Mouse (Mus musculus) heart, embryonic 10.5 days (tissue): ENCODE results near the gene Slc3a2. TPM values are rescaled to one million over a fixed set of nuclear protein-coding genes. Genes with fewer than 3 reads are reported as not detected.
A peak's percentile ranks its signal among the peaks of the same experiment; 100 is the strongest.

Source experiments
- DNase-seq: peaks from one replicate; pipeline ENCODE4 v3.0.0-alpha.2; 2017; ENCODE audit warnings: low spot score
- H3K27ac ChIP-seq: fragments of 300-500 bp; sonication (generic); 2 replicates; pipeline ENCODE4 v1.5.1; 2016; ENCODE audit warnings: mild to moderate bottlenecking
- H3K27me3 ChIP-seq: fragments of 300-500 bp; sonication (generic); 2 replicates; pipeline ENCODE4 v1.6.1; 2016; ENCODE audit warnings: mild to moderate bottlenecking; ENCODE audit not compliant: poor library complexity, insufficient read depth, severe bottlenecking
- H3K36me3 ChIP-seq: fragments of 300-500 bp; sonication (generic); 2 replicates; pipeline ENCODE4 v1.6.1; 2016; ENCODE audit warnings: mild to moderate bottlenecking, moderate library complexity
- H3K4me1 ChIP-seq: fragments of 300-500 bp; sonication (generic); 2 replicates; pipeline ENCODE4 v1.6.1; 2016; ENCODE audit warnings: mild to moderate bottlenecking
- H3K4me3 ChIP-seq: fragments of 300-500 bp; sonication (generic); 2 replicates; pipeline ENCODE4 v1.5.1; 2016; ENCODE audit warnings: mild to moderate bottlenecking, moderate library complexity
- H3K9me3 ChIP-seq: fragments of 300-500 bp; sonication (generic); 2 replicates; pipeline ENCODE4 v1.6.1; 2016; ENCODE audit warnings: mild to moderate bottlenecking, moderate library complexity
- WGBS: fragments of 180-500 bp; shearing (Covaris S2); methylation state at CpG from one replicate; pipeline ENCODE4 v1.1.7; 2016; 5-methylcytosine and 5-hydroxymethylcytosine counted together
- polyA plus RNA-seq: library from polyadenylated mRNA; unstranded; fragments of >200 nt; fragmentation: Nextera tagmentation; extraction: Ambion mirVana; gene quantifications from 2 replicates; pipeline ENCODE4 v1.2.1, GENCODE M21; 2016

Slc3a2 gene
- 91.8 and 104 TPM in 2 replicates for polyA plus RNA-seq

- H3K9me3 ChIP-seq = no peaks in the 10 kb centered on the region
- peak; percentile 99 for DNase-seq
- peaks cover 11% of the 10 kb centered on the region for H3K4me1 ChIP-seq
- H3K27me3 ChIP-seq = no peaks in the 10 kb centered on the region
- peak within 1 kb of the TSS; percentile 93 for H3K27ac ChIP-seq
- H3K36me3 ChIP-seq = peaks cover 31% of the 10 kb centered on the region
- peak within 1 kb of the TSS; percentile 69 for H3K4me3 ChIP-seq
- under 1% methylated on average over 50 of the region's 50 CpGs for WGBS
Observed at GRCm38 (mm10) chr19:8722907-8723573, at the start of gene Slc3a2. TSS of gene Slc3a2 (minus strand) at chr19:8723369.

GRCm38 (mm10) chr19:8770567-8771270, 47.5 kb upstream of the Slc3a2 start, which contains the start of gene Tmem223:
TSS of gene Tmem223 (plus strand) at chr19:8770996.
- Histone ChIP-seq H3K4me1 (peaks cover 33% of the 10 kb centered on the region), H3K27me3 (no peaks in the 10 kb centered on the region), H3K4me3 (peak within 1 kb of the TSS; percentile 91), H3K27ac (peak within 1 kb of the TSS; percentile 98), H3K36me3 (peaks cover 69% of the 10 kb centered on the region), H3K9me3 (0 out of 2 replicates have a peak, but pooled peaks cover under 1% of the 10 kb centered on the region)
- peak; percentile 93 for DNase-seq
- WGBS = 22% methylated on average over 29 of the region's 29 CpGs

GRCm38 (mm10) chr19:8765562-8765961, 42.4 kb upstream of the Slc3a2 start:
- Histone ChIP-seq H3K9me3 (0 out of 2 replicates have a peak, but pooled peaks cover 7% of the 10 kb centered on the region), H3K4me1 (peaks cover 4% of the 10 kb centered on the region; the same call in 1 of the 2 replicates), H3K27me3 (no peaks in the 10 kb centered on the region), H3K4me3 (no peak overlapping the region), H3K27ac (no peak overlapping the region), H3K36me3 (peaks cover 89% of the 10 kb centered on the region)
- WGBS = 93% methylated on average over 9 of the region's 9 CpGs
- no peak for DNase-seq

- 89% methylated on average over 4 of the region's 4 CpGs for WGBS
- no peak overlapping the region for H3K4me3 ChIP-seq
- peaks cover 67% of the 10 kb centered on the region for H3K36me3 ChIP-seq
- no peaks in the 10 kb centered on the region for H3K27me3 ChIP-seq
- H3K4me1 ChIP-seq = peaks cover 2% of the 10 kb centered on the region
- 0 out of 2 replicates have a peak, but pooled peaks cover 7% of the 10 kb centered on the region for H3K9me3 ChIP-seq
- no peak for DNase-seq
- no peak overlapping the region for H3K27ac ChIP-seq
Observed at GRCm38 (mm10) chr19:8763276-8763675, 40.1 kb upstream of the Slc3a2 start.

GRCm38 (mm10) chr19:8760757-8761156, 37.6 kb upstream of the Slc3a2 start:
- H3K4me3 ChIP-seq = no peak overlapping the region
- 87% methylated on average over 2 of the region's 2 CpGs for WGBS
- H3K36me3 ChIP-seq = peaks cover 44% of the 10 kb centered on the region
- no peak overlapping the region for H3K27ac ChIP-seq
- DNase-seq = no peak
- peaks cover 10% of the 10 kb centered on the region for H3K4me1 ChIP-seq
- no peaks in the 10 kb centered on the region for H3K27me3 ChIP-seq
- H3K9me3 ChIP-seq = 0 out of 2 replicates have a peak, but pooled peaks cover 7% of the 10 kb centered on the region

GRCm38 (mm10) chr19:8758899-8759298, 35.7 kb upstream of the Slc3a2 start:
- Histone ChIP-seq H3K4me1 (peaks cover 19% of the 10 kb centered on the region), H3K27ac (no peak overlapping the region), H3K9me3 (no peaks in the 10 kb centered on the region), H3K36me3 (peaks cover 43% of the 10 kb centered on the region), H3K27me3 (no peaks in the 10 kb centered on the region), H3K4me3 (0 out of 2 replicates have a peak overlapping the region, but pooled peaks have one; percentile 80)
- DNase-seq = no peak
- whole genome bisulfite sequencing = 77% methylated on average over 2 of the region's 2 CpGs

GRCm38 (mm10) chr19:8757471-8757998, 34.4 kb upstream of the Slc3a2 start:
- H3K27me3 ChIP-seq = no peaks in the 10 kb centered on the region
- H3K27ac ChIP-seq = peak overlapping the region; percentile 95
- H3K4me1 ChIP-seq = peaks cover 19% of the 10 kb centered on the region
- DNase-seq = no peak
- H3K4me3 ChIP-seq = peak overlapping the region; percentile 80
- no peaks in the 10 kb centered on the region for H3K9me3 ChIP-seq
- 6% methylated on average over 14 of the region's 14 CpGs for WGBS
- H3K36me3 ChIP-seq = peaks cover 41% of the 10 kb centered on the region

- peak; percentile 96 for DNase-seq
- Histone ChIP-seq H3K4me1 (peaks cover 19% of the 10 kb centered on the region), H3K36me3 (peaks cover 41% of the 10 kb centered on the region), H3K27ac (peak within 1 kb of the TSS; percentile 95), H3K9me3 (no peaks in the 10 kb centered on the region), H3K27me3 (no peaks in the 10 kb centered on the region), H3K4me3 (peak within 1 kb of the TSS; percentile 80)
- WGBS = under 1% methylated on average over 75 of the region's 75 CpGs
Observed at GRCm38 (mm10) chr19:8756635-8757387, 33.6 kb upstream of the Slc3a2 start, which contains the start of gene Nxf1. TSS of gene Nxf1 (plus strand) at chr19:8757073.

- peaks cover 48% of the 10 kb centered on the region for H3K36me3 ChIP-seq
- no peaks in the 10 kb centered on the region for H3K9me3 ChIP-seq
- peak overlapping the region; percentile 80 for H3K4me3 ChIP-seq
- H3K27ac ChIP-seq = no peak overlapping the region
- no peaks in the 10 kb centered on the region for H3K27me3 ChIP-seq
- peaks cover 19% of the 10 kb centered on the region for H3K4me1 ChIP-seq
- 51% methylated on average over 3 of the region's 3 CpGs for WGBS
- DNase-seq = peak; percentile 63
Observed at GRCm38 (mm10) chr19:8755652-8756051, 32.5 kb upstream of the Slc3a2 start.

- Histone ChIP-seq H3K4me3 (no peak overlapping the region), H3K27ac (no peak overlapping the region), H3K4me1 (peaks cover 7% of the 10 kb centered on the region), H3K36me3 (peaks cover 91% of the 10 kb centered on the region), H3K9me3 (no peaks in the 10 kb centered on the region), H3K27me3 (no peaks in the 10 kb centered on the region)
- no peak for DNase-seq
- 76% methylated on average over 2 of the region's 2 CpGs for whole genome bisulfite sequencing
Observed at GRCm38 (mm10) chr19:8747368-8747767, 24.2 kb upstream of the Slc3a2 start.

GRCm38 (mm10) chr19:8745382-8745781, 22.2 kb upstream of the Slc3a2 start:
- H3K27me3 ChIP-seq = no peaks in the 10 kb centered on the region
- no peak for DNase-seq
- peaks cover 78% of the 10 kb centered on the region for H3K36me3 ChIP-seq
- no peaks in the 10 kb centered on the region for H3K9me3 ChIP-seq
- peaks cover 19% of the 10 kb centered on the region for H3K4me1 ChIP-seq
- no peak overlapping the region for H3K27ac ChIP-seq
- 87% methylated on average over 1 of the region's 1 CpGs for WGBS
- H3K4me3 ChIP-seq = no peak overlapping the region

GRCm38 (mm10) chr19:8742176-8742575, 19.0 kb upstream of the Slc3a2 start:
- Histone ChIP-seq H3K9me3 (no peaks in the 10 kb centered on the region), H3K27me3 (no peaks in the 10 kb centered on the region), H3K36me3 (peaks cover 78% of the 10 kb centered on the region), H3K27ac (peak overlapping the region; percentile 98), H3K4me1 (peaks cover 20% of the 10 kb centered on the region), H3K4me3 (peak overlapping the region; percentile 97)
- DNase-seq = no peak
- 13% methylated on average over 14 of the region's 14 CpGs for WGBS
